Mouse (Mus musculus) cerebellum, adult 11 months (tissue): ENCODE data around the gene Iqcn.

Source experiments
- DNase-seq: peaks from one replicate; pipeline ENCODE4 v3.0.0; 2022

Gene Iqcn

GRCm38 (mm10) chr8:70680039-70680438 is 23.2 kb upstream of the Iqcn start:
- no peak for DNase-seq

GRCm38 (mm10) chr8:70681410-70681809 is 21.8 kb upstream of the Iqcn start:
- no peak for DNase-seq

- DNase-seq: no peak
Measured at GRCm38 (mm10) chr8:70682193-70682592, 21.1 kb upstream of the Iqcn start.

GRCm38 (mm10) chr8:70682692-70683091 is 20.6 kb upstream of the Iqcn start:
- DNase-seq: no peak

- DNase-seq: no peak
Measured at GRCm38 (mm10) chr8:70684291-70684690, 19.0 kb upstream of the Iqcn start.

GRCm38 (mm10) chr8:70687576-70687975 is 15.7 kb upstream of the Iqcn start:
- no peak for DNase-seq

- DNase-seq: no peak
Measured at GRCm38 (mm10) chr8:70688136-70688535, 15.1 kb upstream of the Iqcn start.

- no peak for DNase-seq
Measured at GRCm38 (mm10) chr8:70689892-70690390, 13.3 kb upstream of the Iqcn start.

- no peak for DNase-seq
Measured at GRCm38 (mm10) chr8:70691230-70691629, 12.0 kb upstream of the Iqcn start.

- DNase-seq: no peak
Measured at GRCm38 (mm10) chr8:70691727-70692231, 11.5 kb upstream of the Iqcn start.

- no peak for DNase-seq
Measured at GRCm38 (mm10) chr8:70693636-70694035, 9.6 kb upstream of the Iqcn start.

GRCm38 (mm10) chr8:70695318-70696018 is 7.8 kb upstream of the Iqcn start:
- peak; percentile 54 for DNase-seq

- DNase-seq: peak; percentile 70
Measured at GRCm38 (mm10) chr8:70696019-70696885, 7.0 kb upstream of the Iqcn start.

- no peak for DNase-seq
Measured at GRCm38 (mm10) chr8:70696946-70697345, 6.3 kb upstream of the Iqcn start.

GRCm38 (mm10) chr8:70697366-70698250 is 5.6 kb upstream of the Iqcn start:
- no peak for DNase-seq

- peak; percentile 99 for DNase-seq
Measured at GRCm38 (mm10) chr8:70698310-70699109, 4.7 kb upstream of the Iqcn start, which contains the start of gene Jund. Jund (plus strand) TSS chr8:70698949.

- peak; percentile 72 for DNase-seq
Measured at GRCm38 (mm10) chr8:70699116-70699833, 4.0 kb upstream of the Iqcn start.

GRCm38 (mm10) chr8:70699834-70700554 is 3.3 kb upstream of the Iqcn start:
- peak; percentile 89 for DNase-seq

- peak; percentile 86 for DNase-seq
Measured at GRCm38 (mm10) chr8:70700555-70700922, 2.7 kb upstream of the Iqcn start.
